Mouse (Mus musculus): Measurements from ENCODE around the gene Tmem129. TPM values are rescaled to one million over a fixed set of nuclear protein-coding genes. Genes with fewer than 3 reads are reported as not detected.

Gene Tmem129
- total RNA-seq, 4 experiments from 2014 or later, result 22.4 to 25.7 (median 25.2) TPM

GRCm38 (mm10) chr5:33651017-33651416 is 7.2 kb downstream of the Tmem129 start:
- DNase-seq (ENCODE audit: low spot score in 2 of 2), result no peak

GRCm38 (mm10) chr5:33640652-33641051 is 17.6 kb downstream of the Tmem129 start:
- peak; percentile 38 to 55 for DNase-seq (ENCODE audit: low spot score in 2 of 2)

- no peak for DNase-seq (ENCODE audit: low spot score in 2 of 2)
These were observed 19.4 kb downstream of the Tmem129 start for GRCm38 (mm10) chr5:33638826-33639225.

GRCm38 (mm10) chr5:33637606-33638350 is 20.4 kb downstream of the Tmem129 start:
- no peak for DNase-seq (ENCODE audit: low spot score in 2 of 2)

- no peak for DNase-seq (ENCODE audit: low spot score in 2 of 2)
These were observed 22.9 kb downstream of the Tmem129 start for GRCm38 (mm10) chr5:33635361-33635760.

GRCm38 (mm10) chr5:33632526-33632925 is 25.7 kb downstream of the Tmem129 start:
- no peak for DNase-seq (ENCODE audit: low spot score in 2 of 2)

GRCm38 (mm10) chr5:33630615-33631014 is 27.6 kb downstream of the Tmem129 start:
- no peak for DNase-seq (ENCODE audit: low spot score in 2 of 2)

GRCm38 (mm10) chr5:33630061-33630460 is 28.2 kb downstream of the Tmem129 start:
- DNase-seq (ENCODE audit: low spot score in 2 of 2), result no peak

GRCm38 (mm10) chr5:33629301-33629987 is 28.8 kb downstream of the Tmem129 start, which contains the start of the genes Fam53a and Gm9903:
Gene Fam53a, minus strand, starts transcription at chr5:33629635.
Gene Gm9903, plus strand, starts transcription at chr5:33629925.
- DNase-seq (ENCODE audit: low spot score in 2 of 2), result peak; percentile 99 to 100

- DNase-seq (ENCODE audit: low spot score in 2 of 2), result no peak
These were observed 29.4 kb downstream of the Tmem129 start for GRCm38 (mm10) chr5:33628820-33629300.

GRCm38 (mm10) chr5:33627968-33628367 is 30.2 kb downstream of the Tmem129 start:
- no peak for DNase-seq (ENCODE audit: low spot score in 2 of 2)

- DNase-seq (ENCODE audit: low spot score in 2 of 2), result no peak
These were observed 34.5 kb downstream of the Tmem129 start for GRCm38 (mm10) chr5:33623766-33624165.

- no peak for DNase-seq (ENCODE audit: low spot score in 2 of 2)
These were observed 35.5 kb downstream of the Tmem129 start for GRCm38 (mm10) chr5:33622671-33623070.

GRCm38 (mm10) chr5:33614391-33614790 is 43.8 kb downstream of the Tmem129 start:
- DNase-seq (ENCODE audit: low spot score in 2 of 2), result no peak

GRCm38 (mm10) chr5:33611795-33612194 is 46.4 kb downstream of the Tmem129 start:
- no peak for DNase-seq (ENCODE audit: low spot score in 2 of 2)

- DNase-seq (ENCODE audit: low spot score in 2 of 2), result no peak
These were observed 49.0 kb downstream of the Tmem129 start for GRCm38 (mm10) chr5:33609226-33609625.

GRCm38 (mm10) chr5:33607434-33607833 is 50.8 kb downstream of the Tmem129 start:
- DNase-seq (ENCODE audit: low spot score in 2 of 2), result no peak

- DNase-seq (ENCODE audit: low spot score in 2 of 2), result no peak
These were observed 51.6 kb downstream of the Tmem129 start for GRCm38 (mm10) chr5:33606631-33607030.

GRCm38 (mm10) chr5:33605314-33605713 is 52.9 kb downstream of the Tmem129 start:
- no peak for DNase-seq (ENCODE audit: low spot score in 2 of 2)

All from layer of hippocampus, adult 8-10 months (tissue).